Mouse (Mus musculus) cerebellum, postnatal 4 days (tissue): Measurements from ENCODE around the gene Cdh20.
"Not testable (repeated sequence)": the region's sequence is repeated elsewhere in the genome, so short reads cannot be mapped to it uniquely, and the experiment has no call there.

Source experiments
- DNase-seq, 2 experiments: peaks; one replicate each; pipeline ENCODE4 v3.0.0; 2022; ENCODE audit warnings: low spot score in 2 of 2, mixed read lengths in 1 of 2

Cdh20 gene

DNA sequence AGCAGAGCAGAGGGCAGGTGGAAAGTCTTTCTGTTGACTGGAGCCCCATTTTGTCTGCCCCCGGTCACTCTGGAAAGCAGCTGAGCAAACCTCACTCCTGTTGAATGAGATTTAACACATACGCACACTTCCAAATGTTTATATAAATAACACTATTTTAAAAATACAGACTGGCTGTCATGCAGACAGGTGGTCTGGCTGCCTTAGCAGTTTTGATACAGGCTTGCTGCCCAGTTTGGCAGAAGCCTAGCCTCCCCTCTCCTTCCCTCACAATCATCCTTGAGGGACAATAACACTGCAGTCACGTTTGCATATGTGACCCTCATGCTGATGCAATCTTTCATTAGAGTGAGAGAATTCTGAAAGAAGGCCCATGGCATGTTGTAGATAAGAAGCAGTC is 144.1 kb downstream of the Cdh20 start:
- no peak for DNase-seq

DNA sequence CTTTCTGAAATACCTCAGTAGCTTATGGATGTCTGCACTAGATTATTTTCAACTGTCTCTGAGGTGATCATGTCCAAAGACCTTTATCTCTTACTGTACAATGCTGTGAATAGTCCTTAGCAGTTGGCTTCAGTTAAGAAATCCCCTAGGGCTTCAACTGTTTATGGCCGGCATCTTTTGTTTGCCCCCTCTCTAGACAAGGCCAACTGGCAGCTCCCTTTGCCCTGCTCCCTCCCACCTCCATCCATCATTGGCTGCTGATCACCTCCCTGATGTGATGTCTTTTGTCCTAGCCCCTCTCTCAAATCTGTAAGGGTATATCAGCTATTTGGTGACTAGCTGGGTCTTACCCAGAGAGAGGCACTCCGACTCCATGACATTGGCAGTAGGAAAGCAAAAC is 148.2 kb downstream of the Cdh20 start:
- no peak for DNase-seq

DNA sequence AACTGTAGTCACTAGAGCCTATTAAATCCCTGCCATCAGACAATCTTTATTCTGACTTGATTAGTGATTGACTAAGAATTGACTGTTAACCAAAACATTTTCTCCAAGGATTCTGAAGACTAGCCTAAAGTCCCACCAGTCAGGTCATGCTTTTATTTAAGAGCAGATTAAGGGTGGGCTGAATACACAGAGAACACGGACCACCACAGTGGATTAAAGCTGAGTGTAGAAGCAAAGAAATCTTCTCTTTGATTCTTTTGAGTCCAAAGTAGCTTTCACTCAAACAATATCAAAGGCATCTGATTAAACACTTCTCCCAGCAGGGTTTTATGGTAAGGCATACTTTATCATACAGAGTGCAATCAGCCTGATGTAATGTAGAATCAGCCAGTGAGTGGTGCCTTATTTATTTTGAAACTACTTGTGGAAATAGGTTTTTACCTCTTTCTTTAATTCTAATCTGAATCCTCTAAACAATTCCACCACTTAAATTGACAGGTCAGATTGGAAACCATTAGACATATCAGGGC is 149.0 kb downstream of the Cdh20 start:
- DNase-seq, result no peak

DNA sequence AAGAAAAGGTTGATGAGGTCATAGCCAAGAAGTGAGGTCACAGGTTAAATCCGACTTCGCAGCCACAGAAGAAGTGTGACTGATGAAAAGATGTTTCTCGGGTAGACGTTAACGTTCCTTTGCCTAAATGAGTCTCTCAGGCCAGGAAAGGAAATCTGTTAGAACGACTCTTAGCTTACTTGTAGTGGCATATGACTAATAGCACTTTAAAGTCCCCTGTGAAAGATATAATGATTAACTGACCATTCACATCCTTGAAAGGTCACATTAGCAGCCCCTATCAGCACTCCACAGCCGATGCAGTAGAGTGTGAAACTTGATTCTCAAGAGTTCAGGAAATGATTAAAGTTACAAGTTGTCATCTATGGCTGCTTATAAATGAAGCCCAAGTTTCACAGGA is 164.7 kb downstream of the Cdh20 start:
- DNase-seq, result no peak

DNA sequence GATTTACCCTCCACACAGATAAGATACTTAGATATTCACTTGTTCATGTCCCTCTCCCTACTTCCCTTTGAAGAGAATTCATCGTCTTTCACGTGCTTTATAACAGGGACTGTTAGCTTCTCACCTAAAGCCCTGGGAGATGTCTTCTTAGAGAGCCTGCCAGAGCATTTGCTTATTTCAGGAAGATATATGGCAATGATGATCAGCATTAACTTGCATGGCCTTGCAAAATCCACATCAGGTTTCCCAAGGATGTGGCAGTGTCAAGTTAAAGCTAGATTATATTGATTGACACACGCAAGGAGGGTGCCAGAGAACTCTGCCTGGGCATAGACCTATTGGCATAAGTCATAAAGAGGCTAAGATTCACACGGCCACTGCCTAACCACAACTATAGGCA is 168.6 kb downstream of the Cdh20 start:
- no peak for DNase-seq

DNA sequence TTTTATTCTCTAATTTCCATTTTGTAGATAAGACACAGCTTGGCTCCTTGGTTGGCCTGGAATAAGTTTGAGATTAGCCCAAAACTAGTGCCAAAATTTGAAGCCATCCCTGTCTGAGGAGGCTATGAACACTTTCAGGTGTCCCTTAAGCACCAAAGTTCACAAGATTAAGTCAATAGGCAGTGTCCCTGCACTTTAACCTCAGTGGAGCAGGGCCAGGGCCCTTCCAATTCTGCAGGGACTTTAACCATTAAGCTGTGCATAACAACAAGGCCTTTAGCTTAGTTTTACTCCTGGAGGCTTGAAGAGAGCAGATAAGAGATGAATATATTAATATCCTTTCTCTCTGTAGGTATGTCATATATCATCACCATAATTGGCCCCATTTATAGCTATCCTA is 170.8 kb downstream of the Cdh20 start:
- DNase-seq, result no peak

DNA sequence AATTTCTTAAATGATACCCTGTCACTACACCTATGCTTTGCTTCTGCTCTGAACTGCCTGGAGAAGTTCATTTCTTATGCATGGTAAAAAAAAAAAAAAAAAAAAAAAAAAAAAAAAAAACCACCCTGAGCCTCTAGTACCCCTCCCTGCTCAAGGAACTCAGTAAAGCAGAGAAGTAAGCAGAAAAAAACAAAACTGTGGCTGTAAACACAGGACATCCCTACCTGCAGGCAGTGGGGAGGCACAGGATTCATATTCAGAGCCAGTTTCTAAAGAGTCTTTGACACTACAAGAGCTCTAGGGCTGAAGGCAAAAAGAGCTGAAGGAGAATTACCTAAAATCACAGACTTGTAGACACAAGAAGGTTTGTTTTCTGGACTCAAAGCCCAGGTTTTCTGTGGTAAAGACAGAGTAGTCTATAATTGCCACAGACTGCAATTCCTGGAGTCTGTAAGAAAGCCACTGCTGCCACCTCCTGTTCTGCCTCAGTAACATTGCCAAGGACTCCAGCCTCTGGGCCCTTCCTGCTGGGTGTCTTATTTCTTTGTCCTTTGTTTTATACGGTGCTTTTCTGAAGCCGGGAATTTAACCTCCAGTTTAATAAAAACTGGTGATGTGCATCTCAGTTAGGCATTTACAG is 176.3 kb downstream of the Cdh20 start:
- DNase-seq, result peak; percentile 30 to 41

DNA sequence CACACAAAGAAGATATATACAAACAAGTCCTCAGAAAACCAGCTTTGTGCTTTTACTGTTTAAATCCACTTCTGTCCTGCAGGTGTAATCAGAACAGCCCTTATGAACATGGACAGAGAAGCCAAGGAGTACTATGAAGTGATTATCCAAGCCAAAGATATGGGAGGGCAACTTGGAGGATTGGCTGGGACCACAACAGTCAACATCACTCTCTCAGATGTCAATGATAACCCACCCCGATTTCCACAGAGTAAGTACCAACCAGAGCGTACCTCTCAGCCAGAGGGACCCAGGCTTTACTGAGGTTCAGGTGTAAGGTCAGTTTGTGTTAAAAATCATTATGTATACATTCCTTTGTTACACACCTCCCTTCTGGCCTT is 176.8 kb downstream of the Cdh20 start:
- DNase-seq, result no peak

DNA sequence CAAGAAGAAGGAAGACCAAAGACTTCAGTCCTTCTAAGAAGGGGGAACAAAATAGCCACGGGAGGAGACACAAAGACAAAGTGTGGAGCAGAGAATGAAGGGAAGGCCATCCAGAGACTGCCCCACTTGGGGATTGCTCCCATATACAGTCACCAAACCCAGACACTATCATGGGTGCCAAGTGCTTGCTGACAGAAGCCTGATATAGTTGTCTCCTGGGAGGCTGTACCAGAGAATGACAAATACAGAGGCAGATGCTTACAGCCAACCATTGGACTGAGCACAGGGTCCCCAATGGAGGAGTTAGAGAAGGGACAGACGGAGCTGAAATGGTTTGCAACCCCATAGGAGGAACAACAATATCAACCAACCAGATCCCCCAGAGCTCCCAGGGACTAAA is 181.3 kb downstream of the Cdh20 start:
- not testable (repeated sequence) for DNase-seq

DNA sequence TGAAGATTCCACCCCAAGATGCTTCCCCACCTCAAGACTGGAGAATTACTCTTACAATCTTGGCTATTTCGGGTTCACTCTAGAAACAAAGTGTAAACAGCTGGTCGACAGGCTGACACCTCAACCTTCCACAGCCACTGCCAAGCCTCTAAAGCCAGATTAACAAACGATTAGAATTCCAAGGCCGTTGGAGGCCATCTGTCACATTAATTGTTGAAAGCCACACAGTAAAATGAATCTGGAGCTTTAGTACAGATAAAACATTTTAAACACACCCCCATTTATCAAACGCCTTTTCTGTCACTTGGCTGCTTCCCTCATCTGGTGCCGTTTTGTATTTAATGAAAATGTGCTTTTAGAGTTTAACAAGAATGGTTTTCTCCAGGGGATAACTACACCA is 188.7 kb downstream of the Cdh20 start:
- no peak for DNase-seq

DNA sequence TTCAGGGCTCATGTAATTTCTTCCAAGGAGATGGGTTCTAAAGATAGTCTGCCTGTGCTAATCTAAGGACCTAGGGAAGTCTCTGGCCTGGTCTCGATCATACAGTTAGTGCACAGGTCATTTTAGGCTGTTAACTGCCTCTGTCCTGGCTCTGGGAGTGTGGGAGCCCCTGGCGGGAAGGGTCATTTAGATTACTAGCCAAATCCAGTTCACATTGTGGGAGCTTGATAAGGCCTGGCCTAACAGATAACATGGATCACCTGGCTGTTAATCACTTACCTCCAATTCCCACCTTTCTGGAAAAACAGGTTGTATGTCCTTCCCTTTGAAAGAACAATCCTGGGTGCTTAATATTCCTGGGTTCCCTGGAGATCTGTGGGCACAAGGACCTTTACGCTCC is 193.3 kb downstream of the Cdh20 start:
- DNase-seq, result no peak

DNA sequence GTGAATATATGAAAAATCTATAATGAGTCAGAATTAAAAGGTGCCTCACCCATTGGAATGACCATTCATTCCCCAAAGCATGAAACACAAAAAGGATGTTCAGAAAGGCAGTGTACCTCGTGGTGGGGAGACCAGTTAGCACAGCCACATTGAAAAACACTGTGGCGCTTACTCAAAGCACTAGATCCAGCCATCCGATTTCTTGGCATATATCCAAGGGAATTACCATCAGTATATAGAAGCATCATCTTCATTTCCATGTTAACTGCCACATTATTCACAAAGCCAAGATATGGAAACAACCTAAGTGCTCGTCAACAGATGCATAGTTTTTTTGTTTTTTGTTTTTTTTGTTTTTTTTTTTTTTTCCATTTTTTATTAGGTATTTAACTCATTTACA is 193.9 kb downstream of the Cdh20 start:
- no peak for DNase-seq

DNA sequence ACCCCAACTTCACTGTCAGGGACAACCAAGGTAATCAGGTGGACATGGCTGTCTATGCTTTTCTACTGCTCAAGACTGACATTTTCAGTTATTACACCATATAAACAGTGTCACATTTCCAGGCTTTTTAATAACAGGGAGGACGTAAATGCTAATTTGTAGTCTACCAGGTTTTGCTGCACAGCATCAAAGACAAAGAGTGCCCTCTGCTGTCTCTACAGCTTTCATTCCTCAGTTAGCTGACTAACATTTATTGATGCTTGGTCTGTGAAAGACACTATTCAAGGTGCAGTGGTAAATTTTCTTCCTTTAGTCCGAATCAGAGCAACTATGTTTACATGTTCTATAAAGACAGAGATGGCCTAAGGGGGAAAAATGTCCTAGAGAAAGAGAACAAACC is 210.7 kb downstream of the Cdh20 start:
- no peak for DNase-seq

DNA sequence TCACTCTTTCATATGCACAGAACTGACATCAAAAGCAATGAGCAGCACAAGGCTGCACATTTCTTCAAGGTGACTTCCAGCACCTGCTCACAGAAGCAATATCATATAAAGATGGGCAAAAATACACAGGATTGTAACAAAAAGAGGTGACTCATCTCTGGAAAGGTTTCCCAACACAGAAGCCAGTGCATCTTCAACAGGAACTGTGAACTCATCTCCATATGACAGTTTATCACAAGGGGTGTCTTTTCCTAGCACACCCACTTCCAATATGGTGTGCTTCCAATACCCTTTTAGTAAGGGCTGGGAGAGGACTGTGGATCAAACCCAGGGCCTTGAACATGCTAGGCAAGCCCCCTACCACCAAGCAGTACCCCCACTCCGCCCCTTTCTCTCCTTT is 211.9 kb downstream of the Cdh20 start:
- DNase-seq, result no peak

DNA sequence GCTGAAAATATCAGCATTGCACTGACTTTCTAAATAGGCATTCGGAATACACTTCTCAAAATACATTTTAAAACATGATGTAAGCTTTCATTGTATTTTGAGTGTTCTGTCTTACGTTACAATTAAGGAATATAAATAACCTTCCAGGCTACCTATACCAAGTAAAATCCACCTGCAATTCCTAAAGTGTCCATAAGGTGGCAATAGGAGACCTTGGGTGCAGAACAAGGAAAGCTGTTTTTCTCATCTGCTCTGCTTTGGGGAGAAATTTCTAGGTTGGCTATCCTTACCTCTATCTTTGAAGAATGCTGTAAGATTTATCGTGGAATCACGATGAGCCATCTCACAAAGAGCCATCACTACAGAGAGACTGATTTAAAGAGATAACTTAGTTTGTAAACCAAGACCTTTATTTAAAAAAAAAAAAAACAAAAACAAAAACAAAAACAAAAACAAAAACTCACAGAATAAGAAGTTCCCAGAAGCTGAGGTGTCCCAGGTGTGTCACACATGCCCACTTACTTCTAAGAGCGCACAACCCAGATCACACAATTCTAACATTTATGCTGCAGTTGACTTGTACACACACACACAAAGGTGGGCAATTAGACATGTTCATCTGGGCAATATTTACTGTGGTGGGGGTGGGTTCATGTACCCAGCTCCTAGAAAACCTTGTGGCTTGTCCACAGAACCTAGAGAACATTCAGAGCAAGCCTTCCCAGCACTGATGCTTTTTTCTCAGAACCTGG is 218.1 kb downstream of the Cdh20 start:
- peak in 1 of 2 experiments; percentile 23 for DNase-seq

DNA sequence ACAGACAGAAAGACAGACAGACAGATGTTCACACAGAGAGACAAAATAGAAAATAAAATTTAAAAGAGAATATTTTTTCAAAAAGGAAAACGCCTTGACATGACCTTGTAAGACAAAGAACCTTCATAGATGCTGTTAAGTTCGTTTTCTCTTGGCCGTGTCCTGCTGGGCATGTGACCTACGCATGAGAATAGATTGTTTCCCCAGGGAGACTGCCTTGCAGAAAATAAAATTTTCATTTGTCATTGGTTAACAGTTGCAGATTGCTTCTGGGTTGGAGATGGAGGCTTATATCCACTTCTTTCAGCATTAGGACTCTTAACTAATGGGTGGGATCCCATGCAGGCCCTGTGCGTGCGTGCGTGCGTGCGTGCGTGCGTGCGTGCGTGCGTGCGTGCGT is 219.2 kb downstream of the Cdh20 start:
- DNase-seq, result no peak

DNA sequence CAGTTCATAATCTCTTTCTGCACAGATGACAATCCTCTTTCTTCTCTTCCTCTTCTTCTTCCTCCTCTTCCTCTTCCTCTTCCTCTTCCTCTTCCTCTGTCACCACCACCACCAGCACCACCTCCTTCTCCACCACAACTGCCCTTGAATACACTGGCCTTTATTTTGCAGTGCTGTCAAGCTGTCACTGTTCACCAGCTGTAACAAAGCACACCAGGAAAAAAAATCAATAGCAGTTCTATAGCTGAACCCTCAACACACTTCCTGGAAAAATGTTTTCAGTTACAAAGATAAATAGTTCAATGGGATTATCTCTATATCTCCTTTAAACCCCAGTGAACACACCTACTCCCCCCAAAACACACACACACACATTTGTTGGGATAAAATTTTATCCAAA is 224.1 kb downstream of the Cdh20 start:
- DNase-seq, result no peak

DNA sequence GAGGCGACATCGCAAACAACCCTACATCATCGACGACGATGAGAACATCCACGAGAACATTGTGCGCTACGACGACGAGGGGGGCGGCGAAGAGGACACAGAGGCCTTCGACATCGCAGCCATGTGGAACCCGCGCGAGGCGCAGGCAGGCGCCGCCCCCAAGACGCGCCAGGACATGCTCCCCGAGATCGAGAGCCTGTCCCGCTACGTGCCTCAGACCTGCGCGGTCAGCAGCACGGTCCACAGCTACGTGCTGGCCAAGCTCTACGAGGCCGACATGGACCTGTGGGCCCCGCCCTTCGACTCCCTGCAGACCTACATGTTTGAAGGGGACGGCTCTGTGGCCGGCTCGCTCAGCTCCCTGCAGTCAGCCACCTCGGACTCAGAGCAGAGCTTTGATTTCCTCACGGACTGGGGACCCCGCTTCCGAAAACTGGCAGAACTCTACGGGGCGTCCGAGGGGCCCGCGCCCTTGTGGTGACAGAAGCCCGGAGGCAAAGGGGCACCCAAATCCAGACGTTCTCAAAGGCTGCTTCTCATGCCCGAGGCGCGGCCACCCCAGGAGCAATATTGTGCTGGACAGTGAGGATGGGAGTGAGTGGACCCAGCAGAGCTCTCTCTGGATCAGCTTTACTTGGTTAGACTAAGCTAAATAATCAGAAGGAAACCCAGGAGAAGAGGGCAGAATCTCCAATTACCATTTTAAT is 225.7 kb downstream of the Cdh20 start:
- DNase-seq, result peak; percentile 17 to 26

DNA sequence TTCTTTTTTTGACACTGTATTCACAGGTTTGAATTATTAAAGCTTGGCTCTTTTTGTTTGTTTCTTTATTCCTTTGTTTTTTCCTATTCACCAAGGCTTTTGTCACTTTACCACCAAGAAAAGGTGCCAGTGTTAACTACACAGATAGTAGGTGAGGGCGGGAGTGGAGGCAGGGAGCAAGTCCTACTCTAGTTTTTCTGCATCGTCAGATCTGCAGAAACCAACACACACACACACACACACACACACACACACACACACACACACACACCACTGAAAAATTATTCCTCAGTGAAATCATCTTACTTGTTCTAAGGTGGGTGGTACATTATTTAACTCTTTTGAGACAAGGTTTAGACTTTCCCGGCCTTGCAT is 226.3 kb downstream of the Cdh20 start:
- no peak for DNase-seq

DNA sequence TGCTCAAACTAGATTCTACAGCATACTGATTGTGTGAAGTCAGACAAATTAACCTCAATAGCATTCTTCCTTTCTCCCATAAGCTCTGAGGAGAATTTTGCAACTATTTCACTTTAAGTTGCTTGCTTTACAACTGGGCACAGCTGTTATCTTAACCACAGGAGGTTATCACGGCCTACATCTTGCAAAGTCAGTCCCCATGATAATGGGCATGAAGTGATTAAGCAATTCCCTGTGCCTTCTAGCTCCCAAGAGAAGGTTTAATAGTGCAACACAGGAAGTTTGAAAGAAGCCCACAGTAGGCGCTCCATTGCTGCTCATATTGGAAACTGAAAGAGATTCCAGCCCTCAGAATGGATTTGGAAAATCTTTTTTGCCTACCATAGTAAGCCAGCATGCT is 229.5 kb downstream of the Cdh20 start:
- DNase-seq, result no peak

DNA sequence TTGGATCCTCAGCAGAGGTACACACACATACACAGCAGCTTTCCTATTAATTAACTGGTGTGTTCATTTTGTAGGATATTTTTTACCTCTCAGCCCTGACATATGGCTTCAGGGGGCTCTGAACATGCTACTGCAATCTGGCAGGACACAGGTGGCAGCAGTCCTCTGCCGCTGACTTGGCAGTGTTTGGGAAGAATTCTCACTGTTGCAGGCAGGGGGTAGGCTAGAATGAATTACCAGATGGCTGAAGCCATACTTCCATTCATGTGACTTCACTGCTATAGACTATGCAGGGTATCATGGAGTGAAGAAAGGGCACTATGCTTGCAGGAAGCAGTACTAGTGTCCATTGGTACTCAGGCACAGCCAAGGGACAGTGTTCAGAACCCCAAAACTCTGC is 233.8 kb downstream of the Cdh20 start:
- DNase-seq, result peak in 1 of 2 experiments; percentile 62

DNA sequence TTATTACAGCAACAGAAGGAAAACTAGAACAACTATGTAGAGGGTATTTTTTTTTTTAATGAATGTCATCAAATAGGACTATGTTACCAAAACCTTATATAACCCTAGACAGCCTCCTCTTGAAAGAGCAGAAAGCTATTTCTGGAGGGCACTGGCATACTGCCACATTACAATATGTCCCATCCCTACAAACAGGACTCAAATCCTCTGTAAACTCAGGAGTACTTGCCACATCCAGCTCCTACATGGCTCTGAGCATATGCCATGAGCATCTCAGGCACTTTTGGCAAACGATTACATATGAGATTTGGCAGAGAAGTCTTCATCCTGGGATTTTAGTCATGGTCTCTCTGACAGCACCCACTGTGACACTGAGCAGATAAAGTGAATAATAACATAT is 235.5 kb downstream of the Cdh20 start:
- DNase-seq, result no peak

DNA sequence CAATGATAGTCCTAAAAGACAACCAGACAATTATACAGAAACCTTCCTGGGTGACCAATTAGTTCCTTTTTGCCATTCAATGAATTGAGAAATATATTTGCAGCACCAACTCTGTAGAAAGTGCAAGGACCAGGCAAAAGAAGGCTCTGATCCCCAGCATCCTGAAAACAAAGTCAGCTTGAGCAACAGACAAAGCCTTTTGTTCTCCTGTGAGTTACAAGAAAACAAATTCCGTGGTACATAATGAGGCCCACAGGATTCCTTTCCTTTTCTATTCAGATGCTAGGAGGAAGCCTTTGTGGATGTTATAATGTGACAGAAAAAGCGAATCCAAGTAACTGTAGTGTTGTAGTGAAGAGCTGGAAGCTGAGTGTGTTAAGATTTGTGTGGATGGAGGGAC is 244.3 kb downstream of the Cdh20 start:
- DNase-seq, result no peak
